Mouse (Mus musculus): ENCODE data around the gene Duoxa1.

DNA sequence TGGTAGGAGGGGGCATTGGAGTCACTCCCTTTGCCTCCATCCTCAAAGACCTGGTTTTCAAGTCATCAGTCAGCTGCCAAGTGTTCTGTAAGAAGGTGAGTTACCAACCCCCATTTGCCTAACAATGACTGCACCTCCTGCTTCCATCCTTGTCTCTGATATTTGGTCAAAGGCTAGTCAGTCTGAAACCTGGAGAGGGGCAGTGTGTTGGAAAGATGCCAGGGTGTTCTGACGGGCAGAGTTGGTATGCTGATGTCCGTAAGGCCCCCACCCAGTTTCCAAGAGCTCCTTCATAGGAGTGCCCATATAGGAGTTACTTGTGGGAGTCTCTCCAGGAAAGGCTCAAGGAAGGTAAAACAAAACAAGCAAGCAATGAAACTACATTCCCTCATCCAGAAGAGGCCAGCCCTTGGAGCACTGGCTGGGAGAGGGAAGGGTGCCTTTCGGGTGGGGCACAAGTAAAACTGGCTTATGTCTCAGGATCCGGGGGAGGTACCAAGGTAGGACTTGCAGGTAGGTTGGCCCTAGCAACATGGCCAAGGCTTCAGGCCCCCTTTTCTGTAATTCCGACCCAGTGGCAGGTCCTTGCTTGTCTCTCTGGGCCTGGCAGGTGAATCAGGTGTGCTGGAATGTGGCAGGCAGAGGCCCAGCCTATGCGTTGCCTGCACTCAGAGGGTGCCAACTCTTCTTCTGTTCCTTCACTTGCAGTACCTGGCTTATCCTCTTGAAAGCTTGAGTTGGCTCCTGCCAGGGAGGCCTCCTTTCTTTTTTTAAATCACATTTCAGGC, 31.8 kb upstream of the Duoxa1 start:
- no peak for TF ChIP-seq POLR2A (IDR thresholded peaks at IDR 0.05; ENCODE audit: low read depth, low read length)
- TF ChIP-seq CTCF (IDR thresholded peaks at IDR 0.05; ENCODE audit: extremely low read depth, insufficient read length, insufficient replicate concordance, low read depth, low read length), result no peak
